Mouse (Mus musculus) forebrain, embryonic 15.5 days (tissue): ENCODE data around the gene Umad1. TPM values are rescaled to one million over a fixed set of nuclear protein-coding genes. Genes with fewer than 3 reads are reported as not detected.
A peak's percentile ranks its signal among the peaks of the same experiment; 100 is the strongest.

Experiments
- ATAC-seq: fragments of 200-750 bp; cut with Nextera tagmentation; replicated peaks from 2 replicates; pipeline ENCODE4 v1.8.0; 2017; ENCODE audit warnings: mild to moderate bottlenecking, moderate TSS enrichment, moderate library complexity
- H3K27ac ChIP-seq: fragments of 300-500 bp; sonication (generic); replicated peaks from 2 replicates; pipeline ENCODE4 v1.5.1; 2015; ENCODE audit warnings: mild to moderate bottlenecking, inconsistent platforms
- H3K27me3 ChIP-seq: fragments of 300-500 bp; sonication (generic); 2 replicates; pipeline ENCODE4 v1.6.1; 2015; ENCODE audit warnings: inconsistent platforms
- H3K36me3 ChIP-seq: fragments of 300-500 bp; sonication (generic); 2 replicates; pipeline ENCODE4 v1.6.1; 2015; ENCODE audit warnings: mild to moderate bottlenecking, inconsistent platforms
- H3K4me1 ChIP-seq: fragments of 300-500 bp; sonication (generic); 2 replicates; pipeline ENCODE4 v1.6.1; 2015; ENCODE audit warnings: inconsistent platforms
- H3K4me2 ChIP-seq: fragments of 300-500 bp; sonication (generic); replicated peaks from 2 replicates; pipeline ENCODE4 v1.6.1; 2015; ENCODE audit warnings: mild to moderate bottlenecking, inconsistent platforms
- H3K4me3 ChIP-seq: fragments of 300-500 bp; sonication (generic); 2 replicates; pipeline ENCODE4 v1.5.1; 2015; ENCODE audit warnings: mild to moderate bottlenecking, inconsistent platforms
- H3K9ac ChIP-seq: fragments of 300-500 bp; sonication (generic); replicated peaks from 2 replicates; pipeline ENCODE4 v1.6.1; 2015; ENCODE audit warnings: mild to moderate bottlenecking, inconsistent platforms
- H3K9me3 ChIP-seq: fragments of 300-500 bp; sonication (generic); 2 replicates; pipeline ENCODE4 v1.6.1; 2016; ENCODE audit warnings: inconsistent platforms
- WGBS: fragments of 180-500 bp; shearing (Covaris S2); methylation state at CpG from one replicate; pipeline ENCODE4 v1.1.7; 2015; ENCODE audit warnings: mixed read lengths; 5-methylcytosine and 5-hydroxymethylcytosine counted together
- polyA plus RNA-seq: library from polyadenylated mRNA; unstranded; fragments of >200 nt; fragmentation: Nextera tagmentation; extraction: Ambion mirVana; gene quantifications from 2 replicates; pipeline ENCODE4 v1.2.1, GENCODE M21; 2015

Umad1 gene
- polyA plus RNA-seq, 1 experiment from 2014 or later = 42.7 TPM

- H3K9ac ChIP-seq = no peak overlapping the region
- no peak overlapping the region for H3K27ac ChIP-seq
- no peak for ATAC-seq
- H3K27me3 ChIP-seq = no peaks in the 10 kb centered on the region
- H3K4me1 ChIP-seq = no peaks in the 10 kb centered on the region
- H3K4me3 ChIP-seq = no peak overlapping the region
- H3K4me2 ChIP-seq = no peak overlapping the region
- WGBS = 91% methylated on average over 1 of the region's 1 CpGs
- H3K9me3 ChIP-seq = no peaks in the 10 kb centered on the region
- no peaks in the 10 kb centered on the region for H3K36me3 ChIP-seq
Observed at GRCm38 (mm10) chr6:8333380-8333779, 74.3 kb downstream of the Umad1 start.

- no peak overlapping the region for H3K4me2 ChIP-seq
- H3K9ac ChIP-seq = no peak overlapping the region
- no peaks in the 10 kb centered on the region for H3K27me3 ChIP-seq
- H3K4me3 ChIP-seq = no peak overlapping the region
- no peak for ATAC-seq
- no peak overlapping the region for H3K27ac ChIP-seq
- H3K4me1 ChIP-seq = no peaks in the 10 kb centered on the region
- 87% methylated on average over 9 of the region's 9 CpGs for WGBS
- no peaks in the 10 kb centered on the region for H3K36me3 ChIP-seq
- H3K9me3 ChIP-seq = no peaks in the 10 kb centered on the region
Observed at GRCm38 (mm10) chr6:8336487-8337390, 77.7 kb downstream of the Umad1 start.

GRCm38 (mm10) chr6:8339453-8339852, 80.4 kb downstream of the Umad1 start:
- no peak for ATAC-seq
- H3K36me3 ChIP-seq = no peaks in the 10 kb centered on the region
- no peak overlapping the region for H3K27ac ChIP-seq
- no peaks in the 10 kb centered on the region for H3K9me3 ChIP-seq
- no peak overlapping the region for H3K9ac ChIP-seq
- 89% methylated on average over 6 of the region's 6 CpGs for WGBS
- H3K4me1 ChIP-seq = no peaks in the 10 kb centered on the region
- no peak overlapping the region for H3K4me3 ChIP-seq
- no peaks in the 10 kb centered on the region for H3K27me3 ChIP-seq
- no peak overlapping the region for H3K4me2 ChIP-seq

- H3K9ac ChIP-seq = no peak overlapping the region
- no peak overlapping the region for H3K27ac ChIP-seq
- ATAC-seq = no peak
- H3K4me3 ChIP-seq = no peak overlapping the region
- H3K9me3 ChIP-seq = no peaks in the 10 kb centered on the region
- no peaks in the 10 kb centered on the region for H3K27me3 ChIP-seq
- no peaks in the 10 kb centered on the region for H3K36me3 ChIP-seq
- WGBS = 94% methylated on average over 4 of the region's 4 CpGs
- H3K4me2 ChIP-seq = no peak overlapping the region
- H3K4me1 ChIP-seq = no peaks in the 10 kb centered on the region
Observed at GRCm38 (mm10) chr6:8343271-8343670, 84.2 kb downstream of the Umad1 start.

- Histone ChIP-seq H3K4me2 (no peak overlapping the region), H3K4me1 (no peaks in the 10 kb centered on the region), H3K27me3 (no peaks in the 10 kb centered on the region), H3K27ac (no peak overlapping the region), H3K9me3 (no peaks in the 10 kb centered on the region), H3K36me3 (no peaks in the 10 kb centered on the region), H3K9ac (no peak overlapping the region), H3K4me3 (no peak overlapping the region)
- no peak for ATAC-seq
- 81% methylated on average over 5 of the region's 5 CpGs for WGBS
Observed at GRCm38 (mm10) chr6:8345219-8345856, 86.2 kb downstream of the Umad1 start.

- no peaks in the 10 kb centered on the region for H3K9me3 ChIP-seq
- 95% methylated on average over 2 of the region's 2 CpGs for WGBS
- H3K27me3 ChIP-seq = no peaks in the 10 kb centered on the region
- H3K4me2 ChIP-seq = no peak overlapping the region
- H3K4me1 ChIP-seq = no peaks in the 10 kb centered on the region
- no peak for ATAC-seq
- no peaks in the 10 kb centered on the region for H3K36me3 ChIP-seq
- H3K9ac ChIP-seq = no peak overlapping the region
- H3K4me3 ChIP-seq = no peak overlapping the region
- H3K27ac ChIP-seq = no peak overlapping the region
Observed at GRCm38 (mm10) chr6:8347154-8347553, 88.1 kb downstream of the Umad1 start.

GRCm38 (mm10) chr6:8348344-8348743, 89.3 kb downstream of the Umad1 start:
- Histone ChIP-seq H3K4me1 (peaks cover 12% of the 10 kb centered on the region), H3K27me3 (no peaks in the 10 kb centered on the region), H3K27ac (no peak overlapping the region), H3K4me3 (no peak overlapping the region), H3K9me3 (no peaks in the 10 kb centered on the region), H3K9ac (no peak overlapping the region), H3K36me3 (no peaks in the 10 kb centered on the region), H3K4me2 (no peak overlapping the region)
- 94% methylated on average over 1 of the region's 1 CpGs for WGBS
- ATAC-seq = no peak

- Histone ChIP-seq H3K4me1 (peaks cover 20% of the 10 kb centered on the region), H3K27me3 (no peaks in the 10 kb centered on the region), H3K9me3 (no peaks in the 10 kb centered on the region), H3K9ac (no peak overlapping the region), H3K27ac (no peak overlapping the region), H3K36me3 (no peaks in the 10 kb centered on the region), H3K4me2 (no peak overlapping the region), H3K4me3 (no peak overlapping the region)
- no peak for ATAC-seq
- 79% methylated on average over 2 of the region's 2 CpGs for WGBS
Observed at GRCm38 (mm10) chr6:8349060-8349670, 90.1 kb downstream of the Umad1 start.

GRCm38 (mm10) chr6:8351507-8351906, 92.4 kb downstream of the Umad1 start:
- no peak overlapping the region for H3K4me2 ChIP-seq
- no peaks in the 10 kb centered on the region for H3K36me3 ChIP-seq
- WGBS = 82% methylated on average over 2 of the region's 2 CpGs
- H3K4me3 ChIP-seq = no peak overlapping the region
- H3K4me1 ChIP-seq = peaks cover 23% of the 10 kb centered on the region
- no peak overlapping the region for H3K27ac ChIP-seq
- H3K27me3 ChIP-seq = no peaks in the 10 kb centered on the region
- no peak overlapping the region for H3K9ac ChIP-seq
- H3K9me3 ChIP-seq = no peaks in the 10 kb centered on the region
- ATAC-seq = no peak

GRCm38 (mm10) chr6:8352533-8353168, 93.6 kb downstream of the Umad1 start:
- WGBS = 24% methylated on average over 12 of the region's 12 CpGs
- H3K27me3 ChIP-seq = no peaks in the 10 kb centered on the region
- peaks cover 23% of the 10 kb centered on the region for H3K4me1 ChIP-seq

GRCm38 (mm10) chr6:8353461-8353860, 94.4 kb downstream of the Umad1 start:
- H3K9me3 ChIP-seq = no peaks in the 10 kb centered on the region
- H3K27me3 ChIP-seq = no peaks in the 10 kb centered on the region
- WGBS = 45% methylated on average over 4 of the region's 4 CpGs
- no peak overlapping the region for H3K9ac ChIP-seq
- H3K4me2 ChIP-seq = no peak overlapping the region
- ATAC-seq = peak; percentile 65
- peak overlapping the region; percentile 56; the same call in 1 of the 2 replicates for H3K27ac ChIP-seq
- no peaks in the 10 kb centered on the region for H3K36me3 ChIP-seq
- H3K4me3 ChIP-seq = no peak overlapping the region
- H3K4me1 ChIP-seq = peaks cover 23% of the 10 kb centered on the region

More at GRCm38 (mm10) chr6:8352533-8353168, 93.6 kb downstream of the Umad1 start:
- H3K4me3 ChIP-seq = no peak overlapping the region
- H3K36me3 ChIP-seq = no peaks in the 10 kb centered on the region
- H3K27ac ChIP-seq = peak overlapping the region; percentile 56
- no peaks in the 10 kb centered on the region for H3K9me3 ChIP-seq
- ATAC-seq = peak; percentile 57
- H3K4me2 ChIP-seq = peak overlapping the region; percentile 25
- H3K9ac ChIP-seq = no peak overlapping the region

- 87% methylated on average over 4 of the region's 4 CpGs for WGBS
- no peak for ATAC-seq
Observed at GRCm38 (mm10) chr6:8354846-8355245, 95.8 kb downstream of the Umad1 start.

More at GRCm38 (mm10) chr6:8354846-8355245, 95.8 kb downstream of the Umad1 start:
- Histone ChIP-seq H3K9ac (no peak overlapping the region), H3K4me2 (no peak overlapping the region), H3K27ac (no peak overlapping the region), H3K4me3 (no peak overlapping the region), H3K9me3 (no peaks in the 10 kb centered on the region), H3K36me3 (no peaks in the 10 kb centered on the region), H3K27me3 (no peaks in the 10 kb centered on the region), H3K4me1 (peaks cover 23% of the 10 kb centered on the region)
